Mouse (Mus musculus): ENCODE measurements around the gene Slc6a9. TPM values are rescaled to one million over a fixed set of nuclear protein-coding genes. Genes with fewer than 3 reads are reported as not detected.
A peak's percentile ranks its signal among the peaks of the same experiment; 100 is the strongest.

Slc6a9 gene
- polyA plus RNA-seq, 1 experiment from 2014 or later: 9.5 TPM

GRCm38 (mm10) chr4:117846261-117846660 lies 12.0 kb downstream of the Slc6a9 start:
- 95% methylated on average over 4 of the region's 4 CpGs for WGBS
- Histone ChIP-seq H3K4me1 (replicated peaks; ENCODE audit: control insufficient read depth, insufficient read depth, low read length) (no peaks in the 10 kb centered on the region), H3K27me3 (replicated peaks; ENCODE audit: control insufficient read depth, insufficient read depth, low read length) (no peaks in the 10 kb centered on the region), H3K27ac (ENCODE audit: low read depth) (no peak overlapping the region), H3K9ac (ENCODE audit: low read length) (no peak overlapping the region), H3K9me3 (ENCODE audit: control insufficient read depth, low read length) (no peaks in the 10 kb centered on the region), H3K4me2 (ENCODE audit: low read length) (no peak overlapping the region), H3K36me3 (ENCODE audit: control insufficient read depth, insufficient read depth, low read length) (peaks cover 12% of the 10 kb centered on the region), H3K4me3 (ENCODE audit: low read depth, low read length) (no peak overlapping the region)
- DNase-seq (ENCODE audit: low spot score) (no peak), ATAC-seq (replicated peaks; ENCODE audit: low FRiP score, low TSS enrichment, low read depth) (no peak)

GRCm38 (mm10) chr4:117847011-117847410 lies 12.7 kb downstream of the Slc6a9 start:
- H3K9me3 ChIP-seq (ENCODE audit: control insufficient read depth, low read length): no peaks in the 10 kb centered on the region
- no peak overlapping the region for H3K27ac ChIP-seq (ENCODE audit: low read depth)
- DNase-seq (ENCODE audit: low spot score) (no peak), ATAC-seq (replicated peaks; ENCODE audit: low FRiP score, low TSS enrichment, low read depth) (no peak)
- H3K4me3 ChIP-seq (ENCODE audit: low read depth, low read length): no peak overlapping the region
- 58% methylated on average over 2 of the region's 2 CpGs for WGBS
- no peaks in the 10 kb centered on the region for H3K4me1 ChIP-seq (replicated peaks; ENCODE audit: control insufficient read depth, insufficient read depth, low read length)
- no peaks in the 10 kb centered on the region for H3K27me3 ChIP-seq (replicated peaks; ENCODE audit: control insufficient read depth, insufficient read depth, low read length)
- H3K36me3 ChIP-seq (ENCODE audit: control insufficient read depth, insufficient read depth, low read length): peaks cover 12% of the 10 kb centered on the region
- H3K9ac ChIP-seq (ENCODE audit: low read length): no peak overlapping the region
- no peak overlapping the region for H3K4me2 ChIP-seq (ENCODE audit: low read length)

- no peaks in the 10 kb centered on the region for H3K9me3 ChIP-seq (ENCODE audit: control insufficient read depth, low read length)
- H3K27me3 ChIP-seq (replicated peaks; ENCODE audit: control insufficient read depth, insufficient read depth, low read length): no peaks in the 10 kb centered on the region
- ATAC-seq (replicated peaks; ENCODE audit: low FRiP score, low TSS enrichment, low read depth) (no peak), DNase-seq (ENCODE audit: low spot score) (no peak)
- 54% methylated on average over 17 of the region's 17 CpGs for WGBS
- H3K9ac ChIP-seq (ENCODE audit: low read length): no peak overlapping the region
- no peak overlapping the region for H3K4me2 ChIP-seq (ENCODE audit: low read length)
- no peak overlapping the region for H3K4me3 ChIP-seq (ENCODE audit: low read depth, low read length)
- no peak overlapping the region for H3K27ac ChIP-seq (ENCODE audit: low read depth)
- no peaks in the 10 kb centered on the region for H3K4me1 ChIP-seq (replicated peaks; ENCODE audit: control insufficient read depth, insufficient read depth, low read length)
- H3K36me3 ChIP-seq (ENCODE audit: control insufficient read depth, insufficient read depth, low read length): peaks cover 12% of the 10 kb centered on the region
These were observed 14.8 kb downstream of the Slc6a9 start for GRCm38 (mm10) chr4:117849063-117849462.

DNA sequence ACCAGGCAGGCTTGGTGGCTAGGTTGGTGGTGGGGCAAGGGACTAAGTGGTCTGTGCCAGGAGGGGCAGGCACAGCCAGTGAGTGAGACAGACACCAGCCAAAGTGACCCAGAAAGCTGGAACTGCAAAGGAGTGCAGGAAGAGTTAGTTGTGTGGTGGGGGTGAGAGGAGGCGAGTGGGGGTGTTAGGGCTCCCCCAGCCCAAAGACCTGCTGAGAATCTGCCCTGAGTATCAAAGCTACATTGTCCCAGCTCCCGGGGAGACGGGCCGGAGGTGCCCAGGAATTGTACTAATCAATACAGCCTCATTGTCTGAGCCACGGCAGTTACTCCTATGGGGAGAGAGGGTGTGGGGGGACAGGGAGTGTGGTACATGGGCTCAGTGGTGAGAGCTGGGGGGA lies 15.2 kb downstream of the Slc6a9 start:
- Histone ChIP-seq H3K27me3 (replicated peaks; ENCODE audit: control insufficient read depth, insufficient read depth, low read length) (no peaks in the 10 kb centered on the region), H3K4me3 (ENCODE audit: low read depth, low read length) (no peak overlapping the region), H3K9me3 (ENCODE audit: control insufficient read depth, low read length) (no peaks in the 10 kb centered on the region), H3K4me1 (replicated peaks; ENCODE audit: control insufficient read depth, insufficient read depth, low read length) (no peaks in the 10 kb centered on the region), H3K4me2 (ENCODE audit: low read length) (no peak overlapping the region), H3K36me3 (ENCODE audit: control insufficient read depth, insufficient read depth, low read length) (peaks cover 12% of the 10 kb centered on the region), H3K9ac (ENCODE audit: low read length) (no peak overlapping the region), H3K27ac (ENCODE audit: low read depth) (no peak overlapping the region)
- 68% methylated on average over 5 of the region's 5 CpGs for WGBS
- ATAC-seq (replicated peaks; ENCODE audit: low FRiP score, low TSS enrichment, low read depth): no peak
- no peak for DNase-seq (ENCODE audit: low spot score)

- Histone ChIP-seq H3K27me3 (replicated peaks; ENCODE audit: control insufficient read depth, insufficient read depth, low read length) (no peaks in the 10 kb centered on the region), H3K36me3 (ENCODE audit: control insufficient read depth, insufficient read depth, low read length) (peaks cover 12% of the 10 kb centered on the region), H3K27ac (ENCODE audit: low read depth) (no peak overlapping the region), H3K4me2 (ENCODE audit: low read length) (no peak overlapping the region), H3K4me1 (replicated peaks; ENCODE audit: control insufficient read depth, insufficient read depth, low read length) (no peaks in the 10 kb centered on the region), H3K4me3 (ENCODE audit: low read depth, low read length) (no peak overlapping the region), H3K9ac (ENCODE audit: low read length) (no peak overlapping the region), H3K9me3 (ENCODE audit: control insufficient read depth, low read length) (no peaks in the 10 kb centered on the region)
- no peak for DNase-seq (ENCODE audit: low spot score)
- WGBS: 81% methylated on average over 7 of the region's 7 CpGs
- no peak for ATAC-seq (replicated peaks; ENCODE audit: low FRiP score, low TSS enrichment, low read depth)
These were observed 15.9 kb downstream of the Slc6a9 start for GRCm38 (mm10) chr4:117850176-117850575.

GRCm38 (mm10) chr4:117850871-117851270 lies 16.6 kb downstream of the Slc6a9 start:
- no peaks in the 10 kb centered on the region for H3K4me1 ChIP-seq (replicated peaks; ENCODE audit: control insufficient read depth, insufficient read depth, low read length)
- H3K9ac ChIP-seq (ENCODE audit: low read length): no peak overlapping the region
- H3K9me3 ChIP-seq (ENCODE audit: control insufficient read depth, low read length): no peaks in the 10 kb centered on the region
- H3K27ac ChIP-seq (ENCODE audit: low read depth): no peak overlapping the region
- H3K27me3 ChIP-seq (replicated peaks; ENCODE audit: control insufficient read depth, insufficient read depth, low read length): no peaks in the 10 kb centered on the region
- no peak for ATAC-seq (replicated peaks; ENCODE audit: low FRiP score, low TSS enrichment, low read depth)
- no peak overlapping the region for H3K4me2 ChIP-seq (ENCODE audit: low read length)
- peaks cover 9% of the 10 kb centered on the region for H3K36me3 ChIP-seq (ENCODE audit: control insufficient read depth, insufficient read depth, low read length)
- no peak overlapping the region for H3K4me3 ChIP-seq (ENCODE audit: low read depth, low read length)
- no peak for DNase-seq (ENCODE audit: low spot score)
- WGBS: 73% methylated on average over 7 of the region's 7 CpGs

DNA sequence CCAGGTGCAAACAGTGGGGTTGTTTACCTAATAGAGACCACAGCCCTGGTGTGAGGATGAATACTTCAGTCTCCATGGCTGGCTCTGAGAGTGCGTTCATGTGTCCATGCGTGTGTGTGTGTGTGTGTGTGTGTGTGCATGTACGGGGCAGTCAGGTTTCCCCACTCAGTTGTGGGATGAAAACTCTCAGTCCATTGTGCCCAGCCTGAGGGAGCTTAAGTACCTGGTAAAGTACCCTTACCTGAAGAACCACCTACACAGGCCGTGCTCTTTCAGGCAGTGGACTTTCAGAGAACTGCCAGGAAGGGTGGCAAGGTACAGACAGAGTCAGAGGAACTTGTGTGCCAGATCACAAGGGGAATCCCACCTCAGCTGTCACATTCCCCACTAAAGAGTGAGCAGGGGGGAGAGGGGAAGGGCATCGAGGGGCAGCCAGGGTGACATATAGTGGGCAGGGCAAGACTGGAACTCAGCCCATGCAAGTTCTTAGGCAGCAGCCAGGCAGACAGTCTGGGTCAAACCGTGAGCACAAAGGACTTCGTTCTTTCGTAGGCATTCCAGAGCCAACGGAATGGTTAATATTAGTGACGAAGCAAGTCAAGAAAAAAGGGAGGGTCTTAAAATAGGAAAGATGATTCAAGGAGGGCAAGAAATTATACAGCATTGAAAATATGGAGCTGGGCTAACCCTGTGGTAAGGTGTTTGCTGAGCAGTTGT lies 18.0 kb downstream of the Slc6a9 start:
- H3K4me2 ChIP-seq (ENCODE audit: low read length): no peak overlapping the region
- H3K27ac ChIP-seq (ENCODE audit: low read depth): no peak overlapping the region
- H3K27me3 ChIP-seq (replicated peaks; ENCODE audit: control insufficient read depth, insufficient read depth, low read length): no peaks in the 10 kb centered on the region
- ATAC-seq (replicated peaks; ENCODE audit: low FRiP score, low TSS enrichment, low read depth) (no peak), DNase-seq (ENCODE audit: low spot score) (no peak)
- no peaks in the 10 kb centered on the region for H3K9me3 ChIP-seq (ENCODE audit: control insufficient read depth, low read length)
- no peak overlapping the region for H3K9ac ChIP-seq (ENCODE audit: low read length)
- WGBS: 82% methylated on average over 10 of the region's 10 CpGs
- H3K4me3 ChIP-seq (ENCODE audit: low read depth, low read length): no peak overlapping the region
- no peaks in the 10 kb centered on the region for H3K4me1 ChIP-seq (replicated peaks; ENCODE audit: control insufficient read depth, insufficient read depth, low read length)
- H3K36me3 ChIP-seq (ENCODE audit: control insufficient read depth, insufficient read depth, low read length): peaks cover 7% of the 10 kb centered on the region

- no peaks in the 10 kb centered on the region for H3K9me3 ChIP-seq (ENCODE audit: control insufficient read depth, low read length)
- 75% methylated on average over 9 of the region's 9 CpGs for WGBS
- no peak for DNase-seq (ENCODE audit: low spot score)
- H3K36me3 ChIP-seq (ENCODE audit: control insufficient read depth, insufficient read depth, low read length): peaks cover 14% of the 10 kb centered on the region
- no peak overlapping the region for H3K27ac ChIP-seq (ENCODE audit: low read depth)
- ATAC-seq (replicated peaks; ENCODE audit: low FRiP score, low TSS enrichment, low read depth): no peak
- H3K4me1 ChIP-seq (replicated peaks; ENCODE audit: control insufficient read depth, insufficient read depth, low read length): no peaks in the 10 kb centered on the region
- no peak overlapping the region for H3K4me3 ChIP-seq (ENCODE audit: low read depth, low read length)
- H3K4me2 ChIP-seq (ENCODE audit: low read length): no peak overlapping the region
- H3K9ac ChIP-seq (ENCODE audit: low read length): no peak overlapping the region
- no peaks in the 10 kb centered on the region for H3K27me3 ChIP-seq (replicated peaks; ENCODE audit: control insufficient read depth, insufficient read depth, low read length)
These were observed 20.8 kb downstream of the Slc6a9 start for GRCm38 (mm10) chr4:117855146-117855545.

GRCm38 (mm10) chr4:117858794-117859193 lies 24.5 kb downstream of the Slc6a9 start:
- peak; percentile 72 for DNase-seq (ENCODE audit: low spot score)
- 0 out of 2 replicates have a peak, but pooled peaks have one; percentile 20 for ATAC-seq (replicated peaks; ENCODE audit: low FRiP score, low TSS enrichment, low read depth)
- H3K4me3 ChIP-seq (ENCODE audit: low read depth, low read length): no peak overlapping the region
- no peaks in the 10 kb centered on the region for H3K4me1 ChIP-seq (replicated peaks; ENCODE audit: control insufficient read depth, insufficient read depth, low read length)
- WGBS: 74% methylated on average over 3 of the region's 3 CpGs
- H3K9me3 ChIP-seq (ENCODE audit: control insufficient read depth, low read length): no peaks in the 10 kb centered on the region
- no peak overlapping the region for H3K9ac ChIP-seq (ENCODE audit: low read length)
- H3K27ac ChIP-seq (ENCODE audit: low read depth): no peak overlapping the region
- no peak overlapping the region for H3K4me2 ChIP-seq (ENCODE audit: low read length)
- no peaks in the 10 kb centered on the region for H3K27me3 ChIP-seq (replicated peaks; ENCODE audit: control insufficient read depth, insufficient read depth, low read length)
- peaks cover 17% of the 10 kb centered on the region for H3K36me3 ChIP-seq (ENCODE audit: control insufficient read depth, insufficient read depth, low read length)
